Mouse (Mus musculus) embryo, embryonic 10.5 days (tissue): ENCODE results near the gene Upf1.
A peak's percentile ranks its signal among the peaks of the same experiment; 100 is the strongest.

Experiments used
- DNase-seq: peaks from one replicate; pipeline ENCODE4 v3.0.0-alpha.2; 2015; ENCODE audit warnings: low spot score

Gene Upf1

DNA sequence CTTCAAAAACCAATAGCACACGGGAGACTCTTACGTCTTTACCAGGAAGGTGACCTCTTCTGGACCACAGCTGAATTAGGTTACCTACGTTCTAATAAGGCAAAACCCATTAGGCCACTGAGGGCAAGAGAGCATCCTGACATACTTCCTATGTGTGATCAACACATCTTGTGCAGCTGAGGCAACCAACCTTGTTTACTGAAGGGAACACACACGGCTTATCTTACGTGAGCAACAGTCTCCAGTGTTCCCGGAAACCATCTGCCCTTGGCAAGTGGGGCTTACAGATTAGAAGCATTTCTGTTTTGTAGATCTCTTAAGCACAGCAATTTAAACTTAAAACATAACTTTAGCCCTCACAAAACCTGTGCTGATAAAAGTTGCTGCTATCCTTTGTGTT, 25.6 kb downstream of the Upf1 start:
- DNase-seq = no peak

DNA sequence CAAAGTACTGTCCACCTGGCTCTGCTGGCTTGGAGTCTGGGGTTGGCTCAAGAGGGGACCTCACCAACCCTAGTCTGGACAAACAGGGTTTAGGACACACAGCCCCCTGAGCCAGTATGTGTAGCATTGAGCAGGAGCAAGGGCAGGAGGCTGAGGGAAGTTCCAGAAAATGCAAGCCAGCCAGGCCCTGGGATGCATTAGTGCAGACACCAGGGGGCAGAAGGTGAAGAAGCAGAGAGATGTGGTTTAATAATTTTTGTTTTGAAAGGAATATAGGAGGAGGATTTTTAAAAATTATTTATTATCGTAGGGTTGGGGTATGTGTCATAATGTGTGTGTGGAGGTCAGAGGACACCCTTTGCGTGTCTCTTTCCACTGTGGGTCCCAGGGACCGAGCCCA, 29.4 kb downstream of the Upf1 start:
- DNase-seq = no peak

DNA sequence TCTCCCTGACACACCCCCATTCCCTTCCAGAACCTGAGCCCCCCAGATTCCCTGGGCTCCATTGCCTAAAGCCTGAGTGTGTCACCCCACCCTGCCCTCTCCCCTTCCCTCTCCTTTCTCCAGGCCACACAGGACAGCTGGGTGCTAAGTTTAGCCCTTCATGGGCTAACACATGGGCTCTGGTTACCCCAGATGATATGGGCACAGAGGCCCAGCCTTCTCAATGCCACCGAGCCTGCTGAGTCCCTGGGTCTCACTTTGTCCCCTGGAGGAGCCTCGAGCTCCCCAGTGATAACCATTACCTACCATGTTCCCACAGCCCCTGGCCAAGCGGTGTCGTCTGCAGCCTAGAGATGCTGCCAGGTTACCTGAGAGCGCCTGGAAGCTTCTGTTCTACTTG, 35.2 kb downstream of the Upf1 start:
- no peak for DNase-seq

DNA sequence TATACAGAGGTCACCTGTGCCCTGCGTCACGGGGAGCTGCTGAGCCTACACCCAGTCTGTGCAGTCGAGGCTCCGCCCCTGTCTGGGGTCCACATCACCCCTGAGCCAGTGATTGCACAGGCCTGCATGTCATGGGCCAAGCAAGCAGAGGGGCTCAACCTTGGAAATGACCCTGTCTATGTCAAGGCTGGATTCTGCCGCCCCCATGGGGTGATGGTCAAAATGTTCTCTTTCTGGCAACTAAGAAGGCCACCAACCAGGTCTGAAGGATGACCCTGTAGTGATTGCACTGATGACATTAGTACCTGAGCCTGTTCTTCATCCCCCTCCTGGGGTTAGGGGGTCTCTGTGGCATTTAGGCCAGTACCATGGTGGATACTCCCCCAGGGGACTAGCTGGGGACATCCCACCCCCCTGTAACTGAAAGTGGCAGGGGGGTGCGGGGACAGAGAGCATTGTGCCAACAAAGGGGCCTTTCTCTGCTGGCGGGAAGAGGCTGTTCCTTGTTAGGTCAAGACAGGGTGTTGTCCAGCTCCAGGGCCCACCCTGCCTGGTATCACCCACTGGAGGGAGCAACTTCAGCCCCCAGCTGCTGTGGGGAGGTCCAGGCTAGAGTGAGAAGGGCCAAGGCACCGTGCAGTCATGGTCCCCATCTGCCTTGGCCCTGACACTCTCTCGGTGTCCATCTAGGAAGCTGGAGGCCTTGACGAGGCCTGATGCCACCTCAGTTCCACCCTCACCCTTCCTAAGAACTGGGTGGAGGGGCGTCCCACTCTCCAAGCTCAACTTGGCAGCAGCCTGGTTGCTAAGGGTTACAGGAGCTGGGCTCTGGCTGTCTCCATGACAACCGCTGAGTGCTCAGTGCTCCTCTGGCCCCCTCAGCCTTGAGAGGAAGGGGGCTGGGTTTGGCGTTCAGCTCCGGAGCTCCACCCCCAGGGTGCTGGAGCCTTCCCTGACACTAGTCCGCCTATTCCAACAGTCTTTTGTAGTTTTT, 36.3 kb downstream of the Upf1 start:
- peak; percentile 93 for DNase-seq

DNA sequence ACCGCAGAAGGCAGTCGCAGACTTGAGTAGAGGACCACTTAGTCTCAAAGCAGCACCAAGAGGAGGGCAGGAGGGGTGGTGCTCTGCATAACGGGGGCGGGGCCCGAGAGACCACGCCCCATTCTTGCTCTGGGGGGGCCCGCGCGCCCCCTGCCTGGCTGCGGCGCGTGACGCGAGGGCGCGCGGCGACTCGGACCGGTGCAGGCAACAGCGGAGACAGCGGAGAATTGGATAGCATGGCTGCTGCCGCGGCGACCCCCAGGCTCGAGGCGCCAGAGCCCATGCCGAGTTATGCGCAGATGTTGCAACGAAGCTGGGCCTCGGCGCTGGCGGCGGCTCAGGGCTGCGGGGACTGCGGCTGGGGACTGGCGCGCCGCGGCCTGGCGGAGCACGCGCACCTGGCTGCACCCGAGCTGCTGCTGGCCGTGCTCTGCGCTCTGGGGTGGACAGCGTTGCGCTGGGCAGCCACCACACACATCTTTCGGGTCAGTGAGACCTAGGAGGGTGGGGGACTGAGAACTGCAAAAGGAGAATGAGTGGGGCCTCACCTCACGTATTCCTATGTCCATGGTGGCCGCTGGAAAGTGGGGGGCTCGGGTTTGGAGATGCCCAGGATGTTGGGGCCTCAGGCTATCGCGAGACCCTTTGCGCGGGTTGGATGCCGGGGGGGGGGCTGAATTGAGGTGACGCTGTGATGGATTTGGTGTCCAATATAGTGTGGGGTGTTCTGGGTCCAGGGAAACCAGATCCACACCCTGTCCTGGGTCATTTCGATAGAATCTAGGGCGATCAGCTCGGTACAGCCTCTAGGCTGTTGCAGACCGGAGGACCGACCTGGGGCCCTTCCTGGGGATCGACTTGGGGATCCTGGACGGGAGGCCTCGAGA, 37.2 kb downstream of the Upf1 start, which contains the start of gene Cers1:
Gene Cers1 (plus strand): TSS at position 152 of the 887 bp plus-strand sequence.
- peak; percentile 80 for DNase-seq

DNA sequence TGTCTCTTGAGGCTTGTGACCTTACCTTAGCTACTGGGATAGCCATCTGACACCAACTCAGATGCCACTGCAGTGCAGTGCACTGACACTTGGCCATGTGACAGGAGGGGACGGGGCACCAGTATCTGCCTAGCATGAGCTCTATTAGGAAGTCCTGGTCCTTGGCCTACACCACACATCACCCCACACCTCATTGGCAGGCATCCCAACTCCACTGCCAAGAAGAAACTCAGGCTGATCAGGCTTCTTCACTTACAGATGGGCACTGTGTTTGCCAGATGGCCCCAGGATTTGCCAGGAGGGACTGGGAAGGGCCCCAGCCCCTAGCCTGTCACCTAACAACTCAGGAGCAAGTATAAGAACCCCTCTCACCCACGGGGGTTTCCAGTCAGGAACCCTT, 39.7 kb downstream of the Upf1 start:
- DNase-seq = no peak

DNA sequence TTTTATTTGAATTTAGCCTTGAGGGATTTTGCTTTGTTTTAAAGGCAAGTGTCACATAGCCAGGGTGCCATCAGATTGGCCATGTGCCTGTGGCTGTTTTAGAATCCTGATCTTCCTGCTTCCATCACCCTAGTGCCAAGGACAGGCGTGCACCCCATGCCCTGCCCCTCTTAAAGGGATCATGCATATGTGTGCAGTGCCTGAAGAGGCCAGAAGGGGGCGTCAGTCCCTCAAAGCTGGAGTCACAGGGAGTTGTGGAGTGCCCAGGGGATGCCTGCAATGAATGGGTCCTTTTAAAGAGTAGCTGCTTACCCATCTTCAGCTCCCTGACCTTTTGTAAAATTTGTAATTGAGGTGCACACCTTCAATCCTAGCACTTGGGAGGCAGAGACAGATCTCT, 43.8 kb downstream of the Upf1 start:
- DNase-seq = peak; percentile 64

DNA sequence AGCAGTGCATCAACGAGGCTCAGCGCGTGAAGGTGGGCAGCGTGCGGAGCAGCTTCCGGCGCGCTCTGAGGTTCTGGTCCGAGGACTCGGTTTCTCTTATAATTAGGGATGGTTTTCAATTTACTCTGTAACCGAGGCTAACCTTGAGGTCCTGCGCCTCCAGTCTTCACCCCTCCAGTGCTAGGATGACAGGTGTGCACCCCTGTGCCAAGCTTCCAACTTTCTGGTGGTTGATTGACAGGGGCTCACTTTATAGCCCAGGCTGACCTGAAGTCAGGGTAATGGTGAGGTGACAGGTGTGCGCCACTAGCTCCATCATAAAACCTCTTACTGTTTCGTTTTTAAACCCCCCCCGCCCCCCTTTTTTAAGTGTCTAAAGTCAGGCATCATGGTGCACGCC, 50.2 kb downstream of the Upf1 start:
- DNase-seq = no peak

DNA sequence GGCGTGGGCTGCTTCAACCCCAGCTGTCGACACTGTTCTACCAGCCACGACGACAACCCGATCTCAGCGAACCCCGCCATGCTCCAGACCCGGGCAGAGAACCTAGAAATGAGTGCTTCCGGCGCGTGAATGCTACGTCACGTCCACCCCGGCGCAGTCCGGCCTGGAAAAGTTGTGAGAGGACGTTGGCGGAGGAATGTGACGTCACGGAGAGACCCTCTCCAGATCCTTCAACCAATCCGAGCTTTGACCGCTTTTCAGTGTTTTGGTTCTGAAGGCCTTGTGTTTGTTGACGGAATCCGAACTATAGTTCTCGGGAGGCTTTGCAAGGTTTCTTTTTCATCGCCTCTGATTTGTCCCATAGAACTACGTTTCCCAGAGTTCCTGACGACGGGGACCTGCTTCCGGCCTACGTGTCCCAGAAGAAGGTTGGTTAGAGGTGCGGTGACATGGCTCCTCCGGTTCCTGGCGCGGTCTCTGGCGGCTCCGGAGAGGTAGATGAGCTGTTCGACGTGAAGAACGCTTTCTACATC, 50.7 kb downstream of the Upf1 start, which contains the start of the genes Ddx49 and Cope:
Gene Ddx49 (minus strand): TSS at position 132 of the 533 bp plus-strand sequence.
Gene Cope (plus strand): TSS at position 161 of the 533 bp plus-strand sequence.
- DNase-seq = peak; percentile 95

DNA sequence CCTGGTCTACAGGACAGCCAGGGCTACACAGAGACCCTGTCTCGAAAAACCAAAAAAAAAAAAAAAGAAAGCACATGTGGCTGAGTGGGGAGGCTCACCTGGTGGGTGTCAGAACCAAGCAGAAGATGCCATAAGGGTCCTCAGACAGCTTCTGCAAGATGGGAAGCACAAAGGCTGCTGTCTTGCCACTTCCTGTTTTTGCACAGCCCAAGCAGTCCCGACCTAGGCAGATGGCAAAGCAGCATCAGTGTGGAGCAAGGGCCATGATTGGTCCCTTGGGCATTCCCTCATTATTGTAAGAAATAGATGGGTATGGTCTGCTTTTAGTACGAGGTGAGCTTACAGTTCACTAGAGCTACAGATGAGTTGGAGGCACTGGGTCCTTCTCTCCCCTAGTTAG, 52.2 kb downstream of the Upf1 start:
- no peak for DNase-seq

DNA sequence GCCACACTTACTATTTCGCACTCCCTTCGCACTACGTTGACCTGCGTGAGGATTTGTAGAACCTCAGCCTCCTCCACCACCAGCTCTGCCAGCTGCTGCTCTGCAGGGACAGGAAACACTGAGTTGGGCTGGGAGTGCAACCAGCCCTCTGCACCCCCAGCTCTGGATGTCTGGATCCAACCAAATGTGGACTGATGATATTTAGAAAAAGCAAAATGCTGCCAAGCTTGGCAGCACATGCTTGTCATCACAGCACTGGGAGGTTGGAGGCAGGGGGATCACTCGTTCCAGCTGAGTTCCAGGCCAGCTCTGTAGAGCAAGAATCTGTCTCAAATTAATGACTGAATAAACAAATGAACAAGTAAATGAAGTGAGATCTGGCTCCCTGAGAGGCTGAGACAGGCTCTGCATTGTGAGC, 59.1 kb downstream of the Upf1 start:
- DNase-seq = no peak

DNA sequence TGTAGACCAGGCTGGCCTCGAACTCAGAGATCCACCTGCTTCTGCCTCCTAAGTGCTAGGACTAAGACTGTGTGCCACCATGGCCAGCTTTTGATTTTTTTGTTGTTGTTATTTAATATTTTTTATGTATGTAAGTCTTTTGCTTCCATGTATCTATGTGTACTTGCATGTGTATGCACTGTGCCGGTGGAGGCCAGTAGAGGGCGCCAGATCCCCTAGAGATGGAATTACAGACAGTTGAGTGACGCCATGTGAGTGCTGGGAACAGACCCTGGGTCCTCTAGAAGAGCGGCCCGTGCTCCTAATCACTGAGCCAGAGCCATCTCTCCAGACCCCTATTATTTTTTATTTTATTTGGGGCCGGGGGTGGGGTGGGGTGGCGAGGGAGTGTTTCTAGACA, 66.3 kb downstream of the Upf1 start:
- no peak for DNase-seq

DNA sequence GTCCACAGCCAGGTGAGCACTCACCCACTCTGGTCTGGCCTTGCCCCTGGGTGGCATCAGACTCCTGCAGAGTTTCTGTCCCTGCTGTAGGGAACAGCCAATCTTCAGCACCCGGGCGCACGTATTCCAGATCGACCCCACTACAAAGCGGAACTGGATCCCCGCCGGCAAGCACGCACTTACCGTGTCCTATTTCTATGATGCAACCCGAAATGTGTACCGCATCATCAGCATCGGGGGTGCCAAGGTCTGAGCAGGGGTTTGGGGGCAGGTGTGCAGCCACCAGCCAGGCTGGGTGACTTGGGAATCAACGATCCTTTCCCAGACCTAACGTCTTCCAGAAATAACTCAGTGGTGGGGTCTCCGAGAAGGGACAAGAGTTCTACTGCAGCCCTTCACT, 67.8 kb downstream of the Upf1 start:
- no peak for DNase-seq

DNA sequence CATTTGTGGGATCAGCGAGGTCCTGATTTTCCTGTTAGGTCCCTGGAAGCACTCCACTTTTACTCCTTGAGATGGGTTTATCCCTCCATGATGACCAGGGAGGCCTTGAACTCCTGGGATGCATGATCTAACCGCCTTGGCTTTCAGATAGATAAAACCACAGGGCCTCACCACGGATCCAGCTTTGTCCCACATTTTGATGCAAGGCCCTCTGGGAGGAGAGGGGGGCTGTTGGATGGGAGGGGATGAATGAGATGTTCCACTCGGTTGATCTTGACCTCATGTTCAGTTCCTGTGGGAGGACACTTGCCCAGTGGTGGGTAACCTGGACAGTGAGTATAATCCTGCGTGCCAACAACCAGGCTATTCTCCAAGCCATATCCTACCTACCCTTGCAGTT, 68.7 kb downstream of the Upf1 start:
- no peak for DNase-seq

DNA sequence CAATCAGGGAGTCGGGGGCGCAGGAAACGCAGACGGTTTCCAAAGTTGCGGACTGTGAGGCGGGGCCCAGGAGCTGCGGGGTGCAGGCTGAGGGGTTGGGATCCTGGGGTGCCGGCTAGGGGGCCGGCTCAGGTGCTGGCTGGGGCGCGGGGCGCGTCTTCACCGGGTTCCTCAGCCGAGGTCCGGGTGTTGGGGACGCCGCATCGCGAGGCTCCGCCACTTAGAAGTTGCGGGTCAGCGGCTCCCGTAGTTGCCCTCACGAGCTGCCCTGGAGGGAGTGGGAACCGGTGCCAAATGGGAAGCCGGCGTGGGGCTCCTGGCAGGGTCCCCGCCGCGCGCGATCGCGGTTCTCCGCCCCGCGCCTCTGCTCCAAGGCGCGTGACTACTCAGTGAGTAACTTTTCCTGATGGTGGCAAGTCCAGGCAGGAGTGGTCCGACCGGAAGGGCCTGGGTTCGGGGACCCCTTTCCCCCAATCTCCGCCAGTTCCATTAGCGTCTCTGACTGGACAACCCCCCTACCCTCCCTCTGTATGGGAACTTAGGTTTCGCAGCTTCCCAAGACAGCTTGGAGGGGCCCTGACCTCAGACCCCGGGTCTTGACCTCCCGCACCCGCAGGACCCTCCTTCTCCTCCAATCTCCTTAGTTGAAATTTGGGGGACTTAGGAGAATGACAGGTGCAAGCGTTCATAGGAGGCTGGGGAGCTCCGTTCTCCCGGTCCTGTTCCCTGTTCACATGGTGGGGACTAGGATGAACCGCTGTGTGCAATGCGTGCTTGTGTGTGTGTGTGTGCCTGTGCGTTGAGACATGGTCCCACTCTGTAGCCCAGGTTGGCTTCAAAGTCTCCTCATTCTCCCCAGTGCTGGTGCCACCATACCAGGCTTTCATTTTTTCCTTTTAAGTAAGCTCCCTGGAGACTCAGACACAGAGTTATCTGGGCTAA, 69.7 kb downstream of the Upf1 start:
- peak; percentile 46 for DNase-seq

DNA sequence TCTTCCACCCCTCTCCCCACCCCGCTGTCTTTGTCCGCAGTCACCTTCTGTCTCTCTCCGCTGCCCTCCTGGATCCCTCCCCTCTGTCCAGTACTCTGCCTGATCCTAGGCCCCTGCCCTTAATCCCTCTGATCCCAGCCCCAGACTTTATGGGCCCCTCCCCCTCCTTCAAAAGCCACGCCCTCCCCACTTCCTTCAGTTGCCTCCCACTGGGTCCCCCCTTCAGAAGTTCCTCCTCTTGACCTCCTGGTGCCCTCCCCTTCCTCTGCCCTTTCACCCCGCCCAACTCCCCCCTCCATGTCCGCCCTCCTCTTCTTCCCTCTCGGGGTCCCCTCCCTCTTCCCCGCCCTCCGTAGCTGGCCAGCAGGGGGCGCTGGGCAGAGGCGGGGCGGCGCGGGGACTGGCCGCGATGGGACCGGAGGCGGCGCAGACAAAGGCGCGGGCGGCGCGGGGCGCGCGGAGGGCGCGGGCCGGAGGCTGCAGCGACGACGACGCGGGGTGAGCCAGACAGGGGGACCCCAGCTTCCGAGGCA, 70.4 kb downstream of the Upf1 start, which contains the start of gene Homer3:
Gene Homer3 (plus strand): TSS at position 225 of the 533 bp plus-strand sequence.
- peak; percentile 98 for DNase-seq
